Mouse (Mus musculus) heart, adult 8-10 months (tissue): ENCODE measurements around the gene Zfp664. TPM values are rescaled to one million over a fixed set of nuclear protein-coding genes. Genes with fewer than 3 reads are reported as not detected.

Source experiments
- DNase-seq: peaks from one replicate; pipeline ENCODE4 v3.0.0; 2022; ENCODE audit warnings: low spot score
- total RNA-seq, 4 experiments: library from RNA; stranded (reverse); gene quantifications; 2 replicates each; pipeline ENCODE4 v1.2.4; 2022

The Zfp664 gene
- total RNA-seq: 10 to 100 TPM; 31.1 to 38.4 (median 35.6) TPM

DNA sequence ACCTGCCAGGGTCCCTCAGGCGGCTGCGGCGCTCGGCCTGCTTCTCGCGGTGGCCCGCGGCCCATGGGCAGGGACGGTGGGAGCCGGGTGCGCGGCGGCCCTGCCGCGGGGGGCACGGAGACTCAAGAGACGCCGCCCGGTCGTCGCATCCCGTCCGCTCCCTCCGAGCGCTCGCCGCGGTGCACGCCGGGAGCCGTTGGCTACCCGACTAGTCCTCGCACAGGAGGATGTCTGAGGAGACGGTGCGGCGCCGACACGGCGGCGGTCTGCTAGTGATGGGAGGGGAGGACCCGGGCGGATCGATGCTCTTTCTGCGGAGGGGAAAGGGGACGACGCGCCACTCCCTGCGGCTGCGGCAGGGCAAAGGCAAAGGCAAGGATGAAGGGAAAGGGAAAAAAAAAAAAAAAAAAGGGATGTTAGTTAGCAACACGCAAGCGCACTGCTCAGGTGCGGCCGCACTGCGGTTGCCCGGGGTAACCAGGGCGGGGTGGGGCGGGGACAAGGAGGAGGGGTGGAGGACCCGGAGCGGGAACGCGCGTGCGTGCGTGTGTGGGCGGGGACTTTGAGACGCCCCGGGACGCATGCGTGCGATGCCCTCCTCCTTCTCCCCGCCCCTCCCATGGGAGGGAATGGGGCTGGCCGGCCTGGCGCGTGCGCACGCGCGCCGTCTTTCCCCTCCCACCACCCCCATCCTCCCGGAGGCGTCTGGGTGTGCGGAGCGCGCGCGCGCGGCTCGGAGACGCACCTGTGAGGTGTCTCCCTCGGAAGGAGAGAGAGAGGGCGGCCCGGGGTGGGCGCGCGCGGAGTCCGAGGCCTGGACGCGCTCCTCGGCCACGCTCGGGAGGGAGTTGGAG lies at the start of gene Zfp664, which contains the start of gene Ccdc92:
Zfp664 (plus strand) TSS at position 679 of the 854 bp plus-strand sequence.
Ccdc92 (minus strand) TSS at position 412 of the 854 bp plus-strand sequence.
- peak; percentile 95 for DNase-seq

DNA sequence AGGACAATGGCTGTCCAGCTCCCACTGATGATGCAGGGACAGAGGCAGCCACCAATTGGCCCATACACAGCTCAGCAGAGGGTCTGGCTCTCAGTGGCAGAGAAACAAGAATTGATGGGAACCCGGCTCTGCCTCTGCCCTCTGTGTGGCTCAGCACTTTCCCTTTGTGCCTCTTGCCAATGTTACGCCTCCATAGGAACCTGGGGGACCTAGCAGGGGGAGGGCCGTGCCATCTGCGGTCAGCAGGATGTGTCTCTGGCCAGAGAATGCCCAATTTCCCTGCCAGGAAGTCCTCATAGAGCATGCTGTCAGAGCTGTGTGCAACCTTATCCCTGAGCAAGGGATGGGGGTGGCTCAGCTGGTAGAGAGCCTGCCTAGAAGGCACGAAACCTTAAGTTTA lies 47.7 kb upstream of the Zfp664 start:
- no peak for DNase-seq

DNA sequence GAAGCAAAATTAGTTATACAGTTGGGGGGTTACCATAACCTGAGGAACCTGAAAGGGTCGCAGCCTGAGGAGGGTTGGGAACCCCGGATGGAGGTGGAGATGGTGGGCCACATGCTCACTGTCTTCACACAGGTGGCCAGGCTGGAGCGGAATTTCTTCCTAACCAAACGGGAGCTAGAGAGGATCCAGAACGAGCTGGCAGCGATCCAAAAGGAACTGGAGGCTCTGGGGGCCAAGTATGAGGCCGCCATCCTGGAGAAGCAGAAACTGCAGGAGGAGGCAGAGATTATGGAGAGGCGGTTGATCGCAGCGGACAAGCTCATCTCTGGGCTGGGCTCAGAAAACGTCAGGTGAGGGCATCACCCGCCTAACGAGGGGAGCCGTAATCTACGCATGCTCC lies 45.4 kb upstream of the Zfp664 start:
- DNase-seq: no peak

DNA sequence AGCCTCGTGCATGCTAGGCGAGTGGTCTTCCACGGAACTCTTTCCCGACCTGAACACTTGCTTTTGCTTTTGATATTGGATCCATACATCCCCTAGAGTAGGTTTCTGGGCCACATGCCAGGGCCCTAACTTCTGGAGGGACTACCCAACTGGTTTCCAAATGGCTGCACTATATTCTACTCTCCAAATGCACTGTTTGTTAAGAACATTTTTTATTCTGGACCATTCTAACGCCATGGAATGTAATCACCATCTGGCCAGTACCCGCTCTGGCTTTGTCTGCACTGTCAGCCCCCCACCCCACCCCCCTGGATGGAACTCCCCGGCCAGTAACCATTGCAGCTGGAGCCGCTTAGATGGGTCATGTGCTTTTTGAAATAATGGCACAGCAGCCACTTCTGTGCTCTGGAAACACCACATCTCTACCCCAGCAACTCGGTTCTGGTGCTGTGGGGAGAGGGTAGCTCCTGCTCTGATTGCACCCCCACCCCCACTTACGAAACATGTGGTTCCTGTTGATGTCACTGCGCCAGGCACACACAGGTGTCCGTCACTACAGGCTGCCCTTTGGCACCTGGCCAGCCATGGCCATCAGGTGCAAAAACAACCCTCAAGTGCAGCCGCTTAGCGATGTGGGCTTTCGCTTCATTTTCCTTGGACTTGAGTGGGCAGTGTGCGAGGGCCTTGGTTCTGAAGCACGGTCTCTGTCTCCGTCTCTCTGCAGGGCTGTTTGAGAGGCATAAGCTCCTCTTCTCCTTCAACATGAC lies 40.2 kb upstream of the Zfp664 start:
- DNase-seq: no peak

DNA sequence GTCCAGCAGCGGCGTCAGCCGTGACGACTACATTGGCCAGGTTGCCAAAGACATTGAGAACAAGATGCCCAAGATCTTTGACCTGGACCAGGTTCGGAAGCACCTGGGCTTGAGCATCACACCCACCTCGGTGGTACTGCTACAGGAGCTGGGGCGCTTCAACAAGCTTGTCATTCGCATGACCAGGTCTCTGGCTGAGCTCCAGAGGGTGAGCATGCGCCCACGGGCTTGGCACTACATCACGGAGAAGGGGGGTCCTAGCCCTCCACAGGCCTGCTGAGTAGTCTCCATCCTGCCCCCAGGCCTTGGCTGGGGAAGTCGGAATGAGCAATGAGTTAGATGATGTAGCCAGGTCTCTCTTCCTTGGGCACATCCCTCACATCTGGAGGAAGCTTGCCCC lies 32.2 kb upstream of the Zfp664 start:
- no peak for DNase-seq

DNA sequence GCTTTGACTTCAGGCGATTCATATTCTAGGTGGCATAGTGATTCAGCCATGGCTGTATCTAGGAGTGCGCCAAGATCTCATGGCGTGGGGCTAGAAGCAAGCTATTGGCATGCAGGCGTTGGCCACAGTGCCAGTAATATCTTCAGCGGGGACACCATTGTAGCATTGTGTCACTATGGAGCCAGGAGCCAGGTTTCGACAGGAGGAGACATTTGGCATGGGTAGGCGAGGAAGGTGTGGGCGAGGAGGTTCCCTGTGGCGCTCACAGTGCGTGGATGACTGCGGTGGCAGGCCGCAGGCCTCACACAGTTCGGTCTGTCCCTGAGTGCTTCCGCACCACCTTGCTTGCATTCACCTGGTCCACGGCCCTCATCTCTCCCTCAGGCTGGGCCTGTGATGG lies 27.3 kb upstream of the Zfp664 start:
- DNase-seq: no peak

DNA sequence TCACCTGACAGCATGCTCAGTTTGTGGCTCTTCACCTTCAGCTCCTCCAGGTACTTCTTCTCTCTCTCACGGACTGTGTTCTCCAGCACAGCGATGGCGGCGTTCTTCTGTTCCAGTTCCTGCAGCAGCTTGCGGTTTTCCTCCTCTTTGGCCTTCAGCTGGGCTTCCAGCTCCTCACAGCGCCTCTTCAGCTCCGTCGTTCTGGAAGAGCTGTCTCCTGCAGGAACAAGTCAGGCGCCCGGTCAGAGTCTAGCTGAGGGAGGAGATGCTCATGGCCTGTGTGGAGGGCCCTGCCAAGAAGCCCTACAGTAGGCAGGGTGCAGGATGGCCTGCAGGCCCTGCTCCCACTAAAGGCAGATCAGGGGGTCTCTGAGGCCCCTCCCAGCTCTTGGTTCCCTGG lies 26.4 kb upstream of the Zfp664 start:
- no peak for DNase-seq

DNA sequence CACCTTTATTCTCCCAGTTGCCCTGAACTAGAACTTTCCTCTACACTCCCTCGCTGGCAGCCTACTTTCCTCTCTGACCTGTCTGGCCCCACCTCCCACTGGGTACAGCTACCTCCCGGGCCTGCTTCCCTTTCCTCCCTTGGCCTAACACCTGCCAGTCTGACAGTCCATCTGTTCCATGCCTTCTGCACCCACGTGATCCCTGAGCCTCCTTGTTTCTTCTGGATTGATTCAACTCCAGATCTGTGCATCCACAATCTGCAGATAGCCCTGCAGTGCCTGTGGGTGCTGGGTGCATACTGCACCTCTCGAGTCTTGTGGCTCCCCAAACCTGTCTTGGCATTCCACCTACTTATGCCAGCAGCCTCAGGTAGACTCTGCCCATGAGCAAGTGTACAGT lies 25.9 kb upstream of the Zfp664 start:
- no peak for DNase-seq

DNA sequence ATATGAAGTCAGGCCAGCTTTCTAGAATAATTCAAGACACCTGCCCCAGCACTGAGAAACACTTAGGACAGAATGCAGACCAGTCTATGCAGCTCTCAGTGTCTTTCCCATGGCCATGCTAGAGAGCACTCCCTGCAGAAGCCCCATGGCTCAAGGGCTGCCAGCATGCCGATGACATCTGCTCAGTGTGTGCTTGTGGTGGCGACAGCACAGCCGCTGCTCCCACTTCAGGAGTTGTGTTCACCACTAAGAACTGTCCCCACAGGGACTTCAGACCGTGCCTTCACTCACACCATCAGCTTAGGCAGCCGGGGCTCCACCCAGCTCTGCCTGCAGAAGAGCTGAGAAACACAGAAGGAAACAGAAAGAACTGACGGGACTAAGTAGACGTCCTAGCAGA lies 22.3 kb upstream of the Zfp664 start:
- no peak for DNase-seq

DNA sequence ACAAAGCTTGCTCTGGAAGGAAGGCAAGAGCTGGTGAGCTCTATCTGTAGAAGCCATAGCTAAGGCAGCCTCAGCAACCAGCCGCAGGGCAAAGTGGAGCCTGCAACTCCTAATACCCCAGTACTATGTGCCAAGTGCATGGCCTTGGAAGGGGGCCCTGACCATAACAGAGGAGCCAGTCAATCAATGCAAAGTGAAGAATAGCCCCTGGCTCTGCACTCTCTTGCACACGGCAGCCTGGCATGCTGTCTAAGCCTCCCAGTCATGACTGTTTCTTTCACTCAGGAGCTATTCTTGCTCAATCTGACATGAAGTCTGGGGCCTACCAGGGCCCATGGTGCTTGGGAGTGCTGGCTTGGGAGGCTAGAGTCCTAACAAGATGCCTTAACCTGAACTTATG lies 21.8 kb upstream of the Zfp664 start:
- DNase-seq: no peak

DNA sequence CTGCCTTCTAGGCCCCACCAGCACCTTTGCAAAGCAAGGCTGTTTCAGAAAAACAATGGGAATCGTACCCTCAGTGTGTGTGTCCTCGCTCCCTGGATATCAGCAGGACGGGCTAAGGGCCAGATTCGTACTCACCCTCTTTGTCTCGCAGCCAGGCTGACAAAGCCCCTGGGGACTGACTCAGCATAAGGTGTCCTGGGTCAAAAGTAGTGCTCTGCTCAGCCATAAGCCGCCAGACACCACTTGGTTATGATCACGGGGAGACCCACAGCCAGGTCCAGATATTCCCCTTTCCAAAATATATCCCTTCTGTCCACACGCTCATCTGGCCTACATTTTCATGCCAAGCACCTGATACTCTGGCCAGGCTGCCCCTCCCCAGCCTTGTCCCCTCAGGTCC lies 19.1 kb upstream of the Zfp664 start:
- peak; percentile 12 for DNase-seq

DNA sequence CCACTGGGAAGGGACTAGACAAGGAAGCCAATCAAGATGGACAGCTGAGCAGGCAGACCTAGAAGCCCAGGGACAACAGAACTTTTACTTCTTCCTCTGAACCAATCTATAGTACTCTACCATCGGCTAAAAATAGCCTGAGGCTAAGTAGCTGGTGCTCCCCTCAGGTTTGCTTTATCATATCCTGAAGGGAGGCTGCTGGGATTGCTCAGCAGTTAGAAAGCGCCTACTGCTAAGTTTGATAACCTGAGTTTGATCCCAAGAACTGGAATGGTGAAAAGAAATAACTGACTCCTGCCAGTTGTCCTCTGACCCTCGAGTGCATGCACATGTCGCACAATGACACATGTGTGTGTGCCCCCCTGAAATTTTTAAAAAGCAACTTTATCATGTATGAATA lies 17.6 kb upstream of the Zfp664 start:
- no peak for DNase-seq

DNA sequence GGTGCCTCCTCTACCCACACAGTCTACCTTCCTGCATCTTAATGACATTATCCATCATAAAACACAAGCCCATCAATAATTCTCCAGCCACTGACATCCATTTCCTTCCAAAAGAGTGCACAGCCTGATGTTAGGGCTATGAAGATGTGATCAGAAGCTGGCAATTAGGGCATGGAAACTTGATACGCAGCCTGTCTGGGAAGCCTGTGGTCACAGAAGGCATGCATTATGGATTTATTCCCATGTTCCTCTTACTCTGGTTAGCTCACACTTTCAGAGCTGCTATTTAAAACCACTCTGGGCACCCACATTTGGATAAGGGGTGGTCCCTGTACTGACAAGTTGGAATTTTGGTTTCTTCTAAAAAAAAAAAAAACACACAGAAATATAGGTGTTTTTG lies 15.5 kb upstream of the Zfp664 start:
- DNase-seq: no peak

DNA sequence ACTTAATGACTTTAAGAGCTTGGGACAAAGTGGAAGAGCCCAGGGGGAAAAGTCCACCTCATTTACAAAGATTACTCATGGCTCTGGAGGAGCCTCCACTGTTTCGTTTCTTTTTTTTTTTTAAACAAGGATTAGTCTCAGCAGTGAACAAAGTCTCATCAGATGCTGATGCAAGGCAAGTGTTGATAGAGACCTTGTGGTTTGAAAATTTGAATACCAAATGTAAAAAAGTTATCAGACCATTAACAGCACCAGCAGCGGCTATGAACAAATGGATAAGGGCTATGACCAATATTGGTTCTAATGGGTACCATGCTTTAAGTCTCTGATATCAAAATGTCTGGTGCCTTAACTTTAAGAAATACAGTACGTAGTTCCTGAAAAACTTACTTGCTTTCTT lies 13.5 kb upstream of the Zfp664 start:
- no peak for DNase-seq

DNA sequence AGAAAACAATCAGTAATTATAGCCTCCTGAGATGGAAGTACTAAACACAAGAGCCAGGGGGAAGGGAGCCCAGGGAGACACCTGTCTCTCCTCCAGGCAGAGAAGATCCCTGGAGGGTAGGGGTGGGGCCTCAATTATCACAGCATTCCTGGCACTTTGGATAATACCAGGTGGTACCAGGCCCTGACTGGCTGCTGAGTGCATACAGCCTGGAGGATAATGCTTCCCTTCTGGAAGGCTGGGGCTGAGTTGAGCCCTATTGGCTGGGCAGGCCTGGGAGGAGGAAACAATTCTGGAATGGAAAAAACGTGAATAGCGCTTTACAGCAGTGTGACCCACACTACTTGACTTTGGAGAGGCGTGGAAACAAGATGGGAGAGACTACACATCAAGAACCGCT lies 10.9 kb upstream of the Zfp664 start:
- no peak for DNase-seq

DNA sequence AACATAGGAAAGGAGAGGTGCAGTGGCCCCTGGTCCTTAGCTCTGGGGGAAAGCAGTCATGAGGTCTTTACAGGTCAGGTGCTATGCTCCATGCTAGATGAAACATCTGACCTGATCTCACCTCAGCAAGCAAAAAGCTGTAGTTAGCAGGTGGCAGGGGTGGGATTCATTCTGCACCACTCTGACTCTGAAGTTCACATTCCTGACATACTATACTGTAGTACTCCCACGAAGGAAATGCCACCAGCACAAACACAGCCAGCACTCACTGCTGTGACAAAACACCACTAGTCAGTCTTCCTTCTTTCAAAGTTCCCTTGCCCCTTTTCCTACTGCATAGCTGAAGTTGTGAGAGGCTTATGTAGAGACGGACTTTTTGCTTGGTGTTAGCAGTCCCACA lies 10.2 kb upstream of the Zfp664 start:
- no peak for DNase-seq

DNA sequence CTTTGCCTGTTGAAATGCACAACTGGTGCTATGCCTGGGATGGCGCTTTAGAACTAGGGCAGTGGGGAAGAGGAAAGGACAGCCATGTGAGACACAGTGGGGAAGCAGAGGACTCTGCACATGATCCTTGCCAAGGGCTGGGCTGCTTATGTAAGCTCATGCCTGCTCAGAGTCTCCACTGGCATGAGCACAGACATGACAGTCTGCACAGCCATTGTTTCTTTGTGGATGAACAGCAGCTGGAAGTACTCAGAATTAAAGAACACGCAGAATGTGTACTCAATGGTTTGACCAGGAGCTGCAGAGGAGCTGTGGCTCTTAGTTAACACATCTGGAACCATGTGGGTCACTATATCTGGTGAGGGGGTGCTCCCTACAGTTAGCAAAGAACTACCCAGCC lies 9.4 kb upstream of the Zfp664 start:
- no peak for DNase-seq

DNA sequence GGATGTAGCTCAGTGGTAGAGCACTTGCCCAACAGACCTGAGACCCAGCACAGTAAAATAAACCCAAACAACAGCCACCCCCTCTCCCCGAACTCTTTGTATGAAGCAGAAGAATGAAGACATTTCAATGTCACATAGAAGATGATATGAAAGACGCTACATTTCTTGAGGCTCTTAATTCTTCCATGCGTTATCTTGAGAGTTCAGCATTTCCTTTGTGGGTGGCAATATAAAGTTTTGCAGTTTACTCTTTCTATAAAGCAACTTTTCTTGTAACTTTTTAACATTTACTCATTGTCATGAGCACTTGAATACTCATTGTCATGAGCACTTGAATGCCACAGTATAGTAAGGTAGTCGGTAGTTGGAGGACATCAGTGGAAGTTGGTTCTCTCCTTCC lies 8.3 kb upstream of the Zfp664 start:
- DNase-seq: no peak

DNA sequence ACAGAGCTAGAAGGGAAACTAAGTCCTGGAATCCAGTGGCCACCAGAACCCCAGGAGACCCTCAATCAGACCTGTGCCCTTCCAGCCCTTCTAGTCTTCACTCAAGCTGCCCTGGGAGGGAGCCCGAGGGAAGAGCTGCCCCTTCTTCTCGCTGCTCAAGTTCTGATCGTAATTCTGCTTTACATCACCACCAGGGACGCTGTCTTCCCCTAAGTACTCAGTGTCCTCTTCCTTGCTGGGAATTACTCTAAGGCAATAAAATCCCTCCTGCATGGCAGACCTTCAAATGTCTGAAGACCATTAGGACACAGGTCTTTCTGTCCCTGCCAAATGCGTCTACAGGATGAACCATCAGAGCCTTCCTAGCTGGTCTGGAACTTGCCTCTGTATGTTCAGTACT lies 2.5 kb upstream of the Zfp664 start:
- no peak for DNase-seq

DNA sequence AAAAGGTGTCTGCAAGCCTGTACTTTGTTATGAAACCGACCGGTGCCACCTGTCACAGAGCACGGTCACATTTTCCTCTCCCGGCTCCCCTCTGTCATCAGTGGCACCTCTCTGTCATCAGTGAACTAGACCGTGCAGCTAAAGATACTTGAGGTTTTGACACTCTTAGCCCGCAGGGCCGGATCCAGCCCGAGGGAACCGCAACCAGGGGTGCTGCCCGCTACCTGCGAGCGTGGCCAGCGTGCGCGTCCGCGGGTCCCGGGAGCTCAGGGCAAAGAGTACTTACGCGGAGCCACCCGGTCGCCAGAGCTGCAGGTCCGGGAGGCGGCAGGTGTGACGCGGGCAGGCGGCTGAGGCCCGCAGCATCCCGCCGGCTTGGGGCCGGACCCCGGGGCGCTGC lies 1.0 kb upstream of the Zfp664 start:
- no peak for DNase-seq

DNA sequence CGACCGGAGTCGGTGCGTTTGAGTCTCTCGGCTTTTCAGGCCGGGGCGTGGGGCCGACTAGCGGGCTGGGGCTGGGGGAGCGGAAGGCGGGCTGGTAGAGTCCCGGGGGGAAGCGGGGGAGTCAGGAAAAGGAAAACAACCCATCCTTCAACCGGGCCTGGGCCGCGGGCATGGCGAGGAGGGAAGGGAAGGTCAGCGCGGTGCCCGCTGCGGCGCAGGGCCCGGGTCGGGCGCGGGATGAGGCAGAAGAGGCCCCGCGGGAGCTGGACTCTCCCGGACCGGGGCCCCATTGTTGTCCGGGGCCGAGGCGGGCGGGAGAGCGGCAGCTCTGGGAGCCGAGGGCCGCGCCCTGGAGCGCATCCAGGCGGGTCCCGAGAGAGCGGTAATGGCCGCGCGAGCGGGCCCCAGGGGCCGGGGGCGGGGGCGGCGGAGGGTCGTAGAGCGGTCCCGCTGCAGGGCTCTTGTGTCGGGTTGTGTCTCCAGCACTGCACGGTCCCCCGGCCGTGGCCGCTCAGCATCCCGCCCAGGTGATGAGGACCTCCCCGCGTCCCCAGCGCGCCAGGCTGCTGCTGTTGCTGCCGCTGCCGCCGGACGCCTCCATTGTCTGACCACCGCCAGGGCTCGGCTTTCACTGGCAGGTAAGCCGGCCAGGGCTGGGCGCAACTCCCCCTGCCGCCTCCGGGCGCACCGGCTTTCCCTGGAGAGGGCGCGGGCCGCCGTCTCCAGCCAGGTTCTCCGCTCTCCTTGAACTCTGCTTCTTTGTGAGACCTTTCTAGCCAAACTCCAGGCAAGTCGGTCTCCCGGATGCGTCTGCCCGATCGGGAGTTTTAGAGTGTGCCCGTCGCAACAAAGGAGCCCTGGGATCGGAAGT lies 615 bp downstream of the Zfp664 start:
- DNase-seq: peak; percentile 39

DNA sequence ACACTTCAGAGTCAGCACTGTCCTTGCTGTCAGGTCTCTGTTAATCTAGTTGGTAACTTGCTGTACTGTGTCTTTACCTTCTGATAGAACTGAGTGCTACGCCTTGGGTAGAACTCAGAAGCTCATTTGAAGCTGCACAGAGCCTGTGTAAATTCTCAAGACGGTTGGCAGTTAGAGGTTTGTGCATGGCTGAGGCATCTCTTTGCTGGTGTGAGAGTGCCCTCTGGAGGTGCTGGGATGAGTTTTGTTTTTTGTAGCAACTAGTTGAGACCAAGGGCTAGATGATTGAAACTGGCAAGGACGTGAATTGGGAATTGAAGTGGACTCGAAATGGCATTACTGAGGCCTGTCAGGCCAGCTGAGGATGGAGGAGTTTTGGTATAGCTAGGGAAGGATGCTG lies 6.5 kb downstream of the Zfp664 start:
- peak; percentile 46 for DNase-seq
